Mouse (Mus musculus) monocyte, adult 5-6 weeks (primary cell): ENCODE data around the gene C1qtnf5. TPM values are rescaled to one million over a fixed set of nuclear protein-coding genes. Genes with fewer than 3 reads are reported as not detected.

Source experiments
- ATAC-seq: fragments of 153-309, 156-312 bp; replicated peaks from 2 replicates; pipeline ENCODE4 v1.8.0; 2017; ENCODE audit warnings: mild to moderate bottlenecking; ENCODE audit not compliant: low TSS enrichment, insufficient number of reproducible peaks, severe bottlenecking, poor library complexity, low FRiP score
- total RNA-seq: library from RNA; stranded (forward); fragments of 200-1000, 200-491, 200-594 nt; gene quantifications from 3 replicates; pipeline ENCODE4 v1.2.3, GENCODE M21; 2017

C1qtnf5 gene
- total RNA-seq, 1 experiment from 2014 or later, result not detected

- no peak for ATAC-seq
Observed at GRCm38 (mm10) chr9:44125026-44125425, 18.0 kb downstream of the C1qtnf5 start.

- peak; percentile 72; the same call in 1 of the 2 replicates for ATAC-seq
Observed at GRCm38 (mm10) chr9:44125546-44126428, 18.7 kb downstream of the C1qtnf5 start.

- no peak for ATAC-seq
Observed at GRCm38 (mm10) chr9:44126746-44127145, 19.7 kb downstream of the C1qtnf5 start.

GRCm38 (mm10) chr9:44127351-44127801 lies 20.3 kb downstream of the C1qtnf5 start:
- no peak for ATAC-seq

- ATAC-seq, result no peak
Observed at GRCm38 (mm10) chr9:44129633-44130032, 22.6 kb downstream of the C1qtnf5 start.

- ATAC-seq, result peak; percentile 28; the same call in 1 of the 2 replicates
Observed at GRCm38 (mm10) chr9:44130034-44130433, 23.0 kb downstream of the C1qtnf5 start.

GRCm38 (mm10) chr9:44130581-44131275 lies 23.7 kb downstream of the C1qtnf5 start:
- ATAC-seq, result no peak

- no peak for ATAC-seq
Observed at GRCm38 (mm10) chr9:44131276-44131590, 24.2 kb downstream of the C1qtnf5 start.

- no peak for ATAC-seq
Observed at GRCm38 (mm10) chr9:44132200-44132599, 25.2 kb downstream of the C1qtnf5 start.

GRCm38 (mm10) chr9:44133287-44133686 lies 26.2 kb downstream of the C1qtnf5 start:
- no peak for ATAC-seq

GRCm38 (mm10) chr9:44134101-44134850 lies 27.2 kb downstream of the C1qtnf5 start, which contains the start of gene Mcam:
Gene Mcam, plus strand, starts transcription at chr9:44134469.
- no peak for ATAC-seq

- no peak for ATAC-seq
Observed at GRCm38 (mm10) chr9:44134851-44135730, 28.0 kb downstream of the C1qtnf5 start.

- no peak for ATAC-seq
Observed at GRCm38 (mm10) chr9:44135731-44136411, 28.8 kb downstream of the C1qtnf5 start.

- no peak for ATAC-seq
Observed at GRCm38 (mm10) chr9:44137846-44138245, 30.8 kb downstream of the C1qtnf5 start.

- no peak for ATAC-seq
Observed at GRCm38 (mm10) chr9:44141951-44142350, 34.9 kb downstream of the C1qtnf5 start.

GRCm38 (mm10) chr9:44143421-44143820 lies 36.4 kb downstream of the C1qtnf5 start:
- no peak for ATAC-seq

- no peak for ATAC-seq
Observed at GRCm38 (mm10) chr9:44144023-44144717, 37.1 kb downstream of the C1qtnf5 start.
